In the genomic region with DNA sequence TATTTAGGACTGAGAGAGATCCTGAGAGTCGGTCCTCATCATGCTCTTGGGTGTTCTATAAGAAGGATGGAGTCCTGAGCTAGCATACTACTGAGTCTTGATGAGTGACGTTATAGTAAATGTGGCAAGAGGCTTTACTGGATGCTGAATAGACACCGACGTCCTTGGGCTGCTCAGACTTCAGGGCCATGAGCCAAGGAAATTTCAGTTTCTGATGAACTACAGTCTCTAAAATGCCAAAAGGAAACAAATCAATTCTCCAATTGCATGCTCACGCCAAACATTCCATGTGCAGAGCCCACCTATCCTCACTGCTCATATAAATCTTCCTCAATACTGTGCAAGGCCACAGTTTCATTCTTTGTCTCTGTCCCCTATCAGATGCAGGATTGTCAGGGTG, we compare ENCODE assay signal across 23 mouse cellular contexts.
DNase-seq lines count a peak whose midpoint lies in the region; ATAC-seq and TF ChIP-seq lines count a peak whose summit lies in the region.
"Had no signal": no experiment of that assay in that cellular context is flagged by ENCODE, and none has a peak within 500 bp of the region (broad histone marks: within the 10 kb centered on the region; RNA-seq: fewer than 3 reads in every experiment).

No protein-coding gene starts in this region.

- H3K9ac ChIP-seq in kidney, postnatal 0 days (ENCODE audit: low read depth, low read length) = no peak overlapping the region
- H3K9ac ChIP-seq: embryonic facial prominence, embryonic 15.5 days; heart, embryonic 13.5 days; hindbrain, embryonic 12.5 days had no signal

- no peaks in the 10 kb centered on the region for H3K4me1 ChIP-seq in kidney, postnatal 0 days (replicated peaks; ENCODE audit: insufficient read depth, low read length)
- H3K4me1 ChIP-seq: embryonic facial prominence, embryonic 15.5 days; heart, embryonic 13.5 days; hindbrain, embryonic 12.5 days had no signal

- no peaks in the 10 kb centered on the region for H3K9me3 ChIP-seq in kidney, postnatal 0 days (replicated peaks; ENCODE audit: low read length)
- H3K9me3 ChIP-seq: embryonic facial prominence, embryonic 15.5 days; forebrain, embryonic 10.5 days; heart, embryonic 13.5 days; hindbrain, embryonic 12.5 days had no signal

- DNase-seq in adrenal gland, adult 8-10 months = peak; percentile 28
- no peak for DNase-seq in adrenal gland, postnatal 25 days
- peak; percentile 39 for DNase-seq in kidney, postnatal 0 days (ENCODE audit: low spot score)
- DNase-seq in kidney, adult 9 months = no peak
- peak; percentile 34 for DNase-seq in adrenal gland, postnatal 10 days
- DNase-seq in adrenal gland, postnatal 36 days = peak; percentile 33 to 43
- DNase-seq: cerebellum, adult 18-20 months; cerebellum, adult 9-11 months; cerebellum, postnatal 36 days; gastrocnemius, adult 2 months; gastrocnemius, postnatal 25 days; heart, adult 11 months; heart, postnatal 36 days had no signal

- H3K36me3 ChIP-seq in kidney, postnatal 0 days (ENCODE audit: insufficient read depth, low read length) = no peaks in the 10 kb centered on the region
- H3K36me3 ChIP-seq: embryonic facial prominence, embryonic 15.5 days; forebrain, embryonic 10.5 days; heart, embryonic 13.5 days; hindbrain, embryonic 12.5 days had no signal

- H3K27ac ChIP-seq in kidney, postnatal 0 days = no peak overlapping the region
- H3K27ac ChIP-seq: embryonic facial prominence, embryonic 15.5 days; forebrain, embryonic 10.5 days; gastrocnemius, adult 2 months; heart, embryonic 13.5 days; hindbrain, embryonic 12.5 days had no signal

- H3K27me3 ChIP-seq in kidney, postnatal 0 days (ENCODE audit: insufficient read depth, low read length) = no peaks in the 10 kb centered on the region
- H3K27me3 ChIP-seq: CH12.LX; embryonic facial prominence, embryonic 15.5 days; heart, embryonic 13.5 days; hindbrain, embryonic 12.5 days; Patski had no signal

- no peak overlapping the region for H3K4me2 ChIP-seq in kidney, postnatal 0 days (ENCODE audit: low read length)
- H3K4me2 ChIP-seq: embryonic facial prominence, embryonic 15.5 days; heart, embryonic 13.5 days; hindbrain, embryonic 12.5 days had no signal

- no peak overlapping the region for H3K4me3 ChIP-seq in kidney, postnatal 0 days (replicated peaks; ENCODE audit: low read depth, low read length)
- H3K4me3 ChIP-seq: embryonic facial prominence, embryonic 15.5 days; erythroblast, embryonic 14.5 days; forebrain, embryonic 10.5 days; gastrocnemius, adult 2 months; heart, embryonic 13.5 days; hindbrain, embryonic 12.5 days had no signal

- TF ChIP-seq CTCF in kidney, postnatal 0 days (IDR thresholded peaks at IDR 0.05; ENCODE audit: low read depth) = no peak

- no peak for ATAC-seq in kidney, postnatal 0 days (replicated peaks; ENCODE audit: low FRiP score, low read depth)
- ATAC-seq: activated CD4-positive, CD25-positive, alpha-beta regulatory T cell, adult 4 months; forebrain, embryonic 14.5 days; hindbrain, embryonic 16.5 days; Patski had no signal

- WGBS in kidney, postnatal 0 days = 59% methylated on average over 5 of the region's 5 CpGs

Comparison
In these comparisons a context has a peak if more than half of its experiments do, and no peak if none do; other contexts are left out.
1. DNase-seq: peak in adrenal gland, adult 8-10 months (single experiment), kidney, postnatal 0 days (single experiment), adrenal gland, postnatal 10 days (single experiment) and adrenal gland, postnatal 36 days (2 of 2); none in adrenal gland, postnatal 25 days (single experiment) and kidney, adult 9 months (single experiment).